In genomic region chr4:70743425-70743824, GRCm38 (mm10) we compare ENCODE assay signal across 22 mouse cellular contexts.
DNase-seq lines count a peak whose midpoint lies in the region; ATAC-seq and TF ChIP-seq lines count a peak whose summit lies in the region.
"Had no signal": no experiment of that assay in that cellular context is flagged by ENCODE, and none has a peak within 500 bp of the region (broad histone marks: within the 10 kb centered on the region; RNA-seq: fewer than 3 reads in every experiment).

No protein-coding gene starts in this region.

- H3K27ac ChIP-seq in embryonic facial prominence, embryonic 14.5 days (replicated peaks; ENCODE audit: low read depth, low read length), result no peak overlapping the region
- no peak overlapping the region for H3K27ac ChIP-seq in embryonic facial prominence, embryonic 10.5 days (replicated peaks)
- H3K27ac ChIP-seq in layer of hippocampus, adult 2 months, result peak overlapping the region; percentile 81
- H3K27ac ChIP-seq: embryonic facial prominence, embryonic 13.5 days; heart, embryonic 13.5 days; stomach, embryonic 15.5 days had no signal

- H3K4me1 ChIP-seq in embryonic facial prominence, embryonic 14.5 days (ENCODE audit: control insufficient read depth, insufficient read depth, low read length), result peaks cover 3% of the 10 kb centered on the region; the same call in 1 of the 2 replicates
- H3K4me1 ChIP-seq in embryonic facial prominence, embryonic 10.5 days, result peaks cover 14% of the 10 kb centered on the region
- H3K4me1 ChIP-seq: heart, embryonic 13.5 days; stomach, embryonic 15.5 days had no signal

- peak; percentile 26 for DNase-seq in embryonic facial prominence, embryonic 14.5 days (ENCODE audit: low spot score)
- DNase-seq in embryonic facial prominence, embryonic 10.5 days (ENCODE audit: low spot score), result no peak
- DNase-seq in layer of hippocampus, adult 11-12 months (ENCODE audit: low spot score), result peak; percentile 55
- DNase-seq in layer of hippocampus, postnatal 10 days (ENCODE audit: low spot score in 2 of 2), result no peak
- DNase-seq in layer of hippocampus, adult 2 months (ENCODE audit: low spot score in 2 of 2), result peak; percentile 62 to 73
- peak; percentile 62 for DNase-seq in telencephalon, adult 2 months (ENCODE audit: low read depth, low spot score)
- DNase-seq in thymus, postnatal 25 days, result no peak
- DNase-seq: adrenal gland, postnatal 10 days; cerebellum, adult 18-20 months; cerebellum, postnatal 14 days; gastrocnemius, postnatal 14 days; heart, adult 18-20 months; heart, postnatal 14 days; kidney, adult 11 months; kidney, postnatal 4 days; thymus, adult 18-20 months had no signal

- no peak for TF ChIP-seq CTCF in layer of hippocampus, adult 2 months (conservative IDR thresholded peaks at IDR 0.05)

- ATAC-seq in embryonic facial prominence, embryonic 14.5 days (ENCODE audit: low read depth), result no peak
- no peak for ATAC-seq in megakaryocyte-erythroid progenitor cell, adult 5-6 weeks (replicated peaks; ENCODE audit: low FRiP score, low TSS enrichment, poor library complexity, severe bottlenecking)
- ATAC-seq: lung, postnatal 0 days had no signal

- H3K9ac ChIP-seq in embryonic facial prominence, embryonic 14.5 days (ENCODE audit: low read depth, low read length), result no peak overlapping the region
- H3K9ac ChIP-seq: embryonic facial prominence, embryonic 13.5 days; heart, embryonic 13.5 days; stomach, embryonic 15.5 days had no signal

- no peak overlapping the region for H3K4me3 ChIP-seq in embryonic facial prominence, embryonic 14.5 days (ENCODE audit: low read depth, low read length)
- no peak overlapping the region for H3K4me3 ChIP-seq in embryonic facial prominence, embryonic 10.5 days
- no peak overlapping the region for H3K4me3 ChIP-seq in layer of hippocampus, adult 2 months
- H3K4me3 ChIP-seq: embryonic facial prominence, embryonic 13.5 days; heart, embryonic 13.5 days; stomach, embryonic 15.5 days had no signal

- H3K4me2 ChIP-seq in embryonic facial prominence, embryonic 14.5 days (ENCODE audit: low read depth, low read length), result no peak overlapping the region
- H3K4me2 ChIP-seq: embryonic facial prominence, embryonic 13.5 days; heart, embryonic 13.5 days; midbrain, embryonic 11.5 days; stomach, embryonic 15.5 days had no signal

- H3K9me3 ChIP-seq in embryonic facial prominence, embryonic 14.5 days (ENCODE audit: control insufficient read depth, low read length), result peaks cover 3% of the 10 kb centered on the region; the same call in 1 of the 2 replicates
- no peaks in the 10 kb centered on the region for H3K9me3 ChIP-seq in embryonic facial prominence, embryonic 10.5 days
- H3K9me3 ChIP-seq: embryonic facial prominence, embryonic 13.5 days; heart, embryonic 13.5 days; stomach, embryonic 15.5 days had no signal

- H3K27me3 ChIP-seq in embryonic facial prominence, embryonic 14.5 days (replicated peaks; ENCODE audit: control insufficient read depth, insufficient read depth, low read length), result no peaks in the 10 kb centered on the region
- no peaks in the 10 kb centered on the region for H3K27me3 ChIP-seq in embryonic facial prominence, embryonic 10.5 days (replicated peaks; ENCODE audit: low read depth, poor library complexity, severe bottlenecking)
- H3K27me3 ChIP-seq: embryonic facial prominence, embryonic 13.5 days; heart, embryonic 13.5 days; stomach, embryonic 15.5 days had no signal

- H3K36me3 ChIP-seq in embryonic facial prominence, embryonic 14.5 days (ENCODE audit: control insufficient read depth, insufficient read depth, low read length), result no peaks in the 10 kb centered on the region
- H3K36me3 ChIP-seq in embryonic facial prominence, embryonic 10.5 days (replicated peaks), result no peaks in the 10 kb centered on the region
- H3K36me3 ChIP-seq: embryonic facial prominence, embryonic 13.5 days; heart, embryonic 13.5 days; stomach, embryonic 15.5 days had no signal

- 47% methylated on average over 1 of the region's 1 CpGs for WGBS in embryonic facial prominence, embryonic 14.5 days
- 80% methylated on average over 1 of the region's 1 CpGs for WGBS in embryonic facial prominence, embryonic 10.5 days

Comparison
In these comparisons a context has a peak if more than half of its experiments do, and no peak if none do; other contexts are left out.
1. DNase-seq: peak in embryonic facial prominence, embryonic 14.5 days (single experiment), layer of hippocampus, adult 11-12 months (single experiment), layer of hippocampus, adult 2 months (2 of 2) and telencephalon, adult 2 months (single experiment); none in embryonic facial prominence, embryonic 10.5 days (single experiment), layer of hippocampus, postnatal 10 days (0 of 2) and thymus, postnatal 25 days (single experiment).